ENCODE assay signal across 26 mouse cellular contexts in genomic region chr6:85370666-85371430, GRCm38 (mm10). TPM values are rescaled to one million over a fixed set of nuclear protein-coding genes. Genes with fewer than 3 reads are reported as not detected.
DNase-seq lines count a peak whose midpoint lies in the region; ATAC-seq and TF ChIP-seq lines count a peak whose summit lies in the region.
"Had no signal": no experiment of that assay in that cellular context is flagged by ENCODE, and none has a peak within 500 bp of the region (broad histone marks: within the 10 kb centered on the region; RNA-seq: fewer than 3 reads in every experiment).

No protein-coding gene starts in this region.

- H3K4me1 ChIP-seq in heart, postnatal 0 days (ENCODE audit: control insufficient read depth, insufficient read depth) = peaks cover 68% of the 10 kb centered on the region
- peaks cover 23% of the 10 kb centered on the region for H3K4me1 ChIP-seq in testis, adult 2 months (ENCODE audit: control insufficient read depth, insufficient read depth, low read length)
- H3K4me1 ChIP-seq in small intestine, adult 2 months (ENCODE audit: control insufficient read depth, insufficient read depth, insufficient read length, low read length) = peaks cover 6% of the 10 kb centered on the region

- H3K4me3 ChIP-seq in heart, postnatal 0 days (ENCODE audit: low read depth, low read length) = no peak overlapping the region
- H3K4me3 ChIP-seq in testis, adult 2 months (ENCODE audit: control insufficient read depth, low read depth, low read length) = peak overlapping the region; percentile 64
- no peak overlapping the region for H3K4me3 ChIP-seq in small intestine, adult 2 months (ENCODE audit: low read depth, low read length)
- H3K4me3 ChIP-seq: forebrain, embryonic 10.5 days; limb, embryonic 12.5 days; liver, embryonic 13.5 days; midbrain, embryonic 12.5 days; neural tube, embryonic 13.5 days had no signal

- peak overlapping the region; percentile 92 for H3K27ac ChIP-seq in heart, postnatal 0 days (ENCODE audit: low read depth)
- H3K27ac ChIP-seq in testis, adult 2 months (ENCODE audit: control insufficient read depth, insufficient read depth, low read depth, low read length) = no peak overlapping the region
- H3K27ac ChIP-seq in small intestine, adult 2 months (ENCODE audit: insufficient read depth, low read depth, low read length) = peak overlapping the region; percentile 14; the same call in 1 of the 2 replicates
- H3K27ac ChIP-seq: forebrain, embryonic 10.5 days; kidney, postnatal 0 days; limb, embryonic 12.5 days; liver, embryonic 13.5 days; midbrain, embryonic 12.5 days; neural tube, embryonic 13.5 days had no signal

- no peaks in the 10 kb centered on the region for H3K27me3 ChIP-seq in heart, postnatal 0 days (ENCODE audit: control insufficient read depth, insufficient read depth, low read length)
- H3K27me3 ChIP-seq in testis, adult 2 months (ENCODE audit: control insufficient read depth, insufficient read depth, low read length) = no peaks in the 10 kb centered on the region
- peaks cover 6% of the 10 kb centered on the region; the same call in 1 of the 2 replicates for H3K27me3 ChIP-seq in small intestine, adult 2 months (ENCODE audit: control insufficient read depth, insufficient read depth, low read length)

- TF ChIP-seq POLR2A in testis, adult 2 months (IDR thresholded peaks at IDR 0.05; ENCODE audit: control insufficient read depth, low read depth, low read length) = no peak
- TF ChIP-seq POLR2A in small intestine, adult 2 months (IDR thresholded peaks at IDR 0.05; ENCODE audit: low read depth, low read length) = no peak

- 87% methylated on average over 9 of the region's 9 CpGs for WGBS in heart, postnatal 0 days
- 95% methylated on average over 9 of the region's 9 CpGs for WGBS in small intestine, adult 2 months

- peak overlapping the region; percentile 96; the same call in 1 of the 2 replicates for H3K9ac ChIP-seq in heart, postnatal 0 days (replicated peaks; ENCODE audit: low read depth, low read length)
- H3K9ac ChIP-seq: forebrain, postnatal 0 days; limb, embryonic 12.5 days; liver, embryonic 13.5 days; lung, embryonic 14.5 days; midbrain, embryonic 12.5 days had no signal

- no peaks in the 10 kb centered on the region for H3K9me3 ChIP-seq in heart, postnatal 0 days (replicated peaks; ENCODE audit: control insufficient read depth, low read length)
- H3K9me3 ChIP-seq: forebrain, embryonic 10.5 days; limb, embryonic 12.5 days; liver, embryonic 13.5 days; midbrain, embryonic 12.5 days; neural tube, embryonic 13.5 days had no signal

- TF ChIP-seq EP300 in heart, postnatal 0 days (IDR thresholded peaks at IDR 0.05; ENCODE audit: low read depth) = no peak

- peak; percentile 40 to 72 for DNase-seq in heart, adult 18-20 months
- no peak for DNase-seq in heart, postnatal 4 days
- no peak for DNase-seq in heart, postnatal 0 days (ENCODE audit: low spot score)
- DNase-seq in heart, postnatal 14 days = no peak
- no peak for DNase-seq in testis, postnatal 10 days (ENCODE audit: low spot score)
- DNase-seq in kidney, postnatal 14 days = no peak
- DNase-seq: forebrain, postnatal 0 days; kidney, adult 18-20 months; liver, embryonic 13.5 days; lung, embryonic 14.5 days; spleen, adult 18-20 months; thymus, adult 2 months had no signal

- no peak for TF ChIP-seq CTCF in heart, postnatal 0 days (IDR thresholded peaks at IDR 0.05; ENCODE audit: low read depth)
- TF ChIP-seq CTCF in testis, adult 2 months (IDR thresholded peaks at IDR 0.05; ENCODE audit: control insufficient read depth, insufficient read depth, insufficient replicate concordance, low read depth, low read length) = no peak
- no peak for TF ChIP-seq CTCF in small intestine, adult 2 months (IDR thresholded peaks at IDR 0.05; ENCODE audit: extremely low read depth, insufficient read length, insufficient replicate concordance, low read depth, low read length)

- peak overlapping the region; percentile 90 for H3K4me2 ChIP-seq in heart, postnatal 0 days (ENCODE audit: low read depth, low read length)
- H3K4me2 ChIP-seq: limb, embryonic 12.5 days; liver, embryonic 13.5 days; midbrain, embryonic 12.5 days; neural tube, embryonic 13.5 days had no signal

- no peak for ATAC-seq in heart, postnatal 0 days (ENCODE audit: insufficient read depth, low read depth)
- ATAC-seq: forebrain, postnatal 0 days; hindbrain, embryonic 16.5 days had no signal

- H3K36me3 ChIP-seq in heart, postnatal 0 days (replicated peaks; ENCODE audit: control insufficient read depth, insufficient read depth, low read length) = peaks cover 10% of the 10 kb centered on the region
- no peaks in the 10 kb centered on the region for H3K36me3 ChIP-seq in testis, adult 2 months (ENCODE audit: control insufficient read depth, insufficient read depth, low read length)
- no peaks in the 10 kb centered on the region for H3K36me3 ChIP-seq in small intestine, adult 2 months (ENCODE audit: control insufficient read depth, insufficient read depth, low read length)
- H3K36me3 ChIP-seq: forebrain, embryonic 10.5 days; liver, embryonic 13.5 days; midbrain, embryonic 12.5 days had no signal

- intact Hi-C loops in heart, postnatal 14 days (cut with DNase I) = no loop called here

RNA-seq across cellular contexts. Expression of gene Rab11fip5, which starts 3.6 kb away (rescaled TPM):
- total RNA-seq in heart, adult 18-20 months (2021) = 10 to 100 TPM; 56.3 to 75.5 TPM
- total RNA-seq in heart, postnatal 4 days (2021) = 10 to 100 TPM; 74.7 to 79.8 TPM
- total RNA-seq in heart, postnatal 0 days (2014; rRNA removed; ENCODE audit: low replicate concordance) = 86.7 and 91.3 TPM in 2 replicates
- polyA plus RNA-seq in heart, postnatal 0 days (2015; fragmentation: Nextera tagmentation; extraction: Ambion mirVana) = 35.3 and 38.2 TPM in 2 replicates
- 10 to 100 TPM; 53.9 to 54.0 TPM for total RNA-seq in heart, postnatal 14 days (2021)
- polyA plus RNA-seq in testis, adult 2 months (2012; rRNA removed) = 160 and 184 TPM in 2 replicates
- polyA plus RNA-seq in small intestine, adult 2 months (2012; rRNA removed) = 3.0 and 3.8 TPM in 2 replicates

RNA-seq across cellular contexts. Expression of gene Sfxn5, which starts 37.6 kb away (rescaled TPM):
- total RNA-seq in heart, adult 18-20 months (2021) = 1 to 10 TPM; 2.8 to 5.7 TPM
- total RNA-seq in heart, postnatal 4 days (2021) = 1 to 10 TPM; 3.0 to 3.6 TPM
- 4.8 and 9.5 TPM in 2 replicates for total RNA-seq in heart, postnatal 0 days (2014; rRNA removed; ENCODE audit: low replicate concordance)
- 2.2 and 2.7 TPM in 2 replicates for polyA plus RNA-seq in heart, postnatal 0 days (2015; fragmentation: Nextera tagmentation; extraction: Ambion mirVana)
- total RNA-seq in heart, postnatal 14 days (2021) = 1 to 10 TPM; 3.9 to 5.7 TPM
- polyA plus RNA-seq in testis, adult 2 months (2012; rRNA removed) = 0.80 and 1.1 TPM in 2 replicates
- 0.63 and 1.0 TPM in 2 replicates for polyA plus RNA-seq in small intestine, adult 2 months (2012; rRNA removed)

RNA-seq across cellular contexts. Expression of gene Noto, which starts 52.8 kb away (rescaled TPM):
- total RNA-seq in heart, adult 18-20 months (2021) = not detected
- total RNA-seq in heart, postnatal 4 days (2021) = not detected
- total RNA-seq in heart, postnatal 0 days (2014; rRNA removed; ENCODE audit: low replicate concordance) = not detected in 2 replicates
- not detected in 2 replicates for polyA plus RNA-seq in heart, postnatal 0 days (2015; fragmentation: Nextera tagmentation; extraction: Ambion mirVana)
- total RNA-seq in heart, postnatal 14 days (2021) = not detected
- polyA plus RNA-seq in testis, adult 2 months (2012; rRNA removed) = not detected in 2 replicates
- polyA plus RNA-seq in small intestine, adult 2 months (2012; rRNA removed) = not detected in 2 replicates
- total RNA-seq: adrenal gland, postnatal 4 days; forebrain, postnatal 0 days; gastrocnemius, adult 18-20 months; hematopoietic stem cell, adult 5-6 weeks; layer of hippocampus, adult 8-10 months had no signal
- polyA plus RNA-seq: C2C12; forebrain, embryonic 10.5 days; forebrain, postnatal 0 days; hindbrain, embryonic 16.5 days; kidney, postnatal 0 days; limb, embryonic 12.5 days; liver, embryonic 13.5 days; midbrain, embryonic 12.5 days; neural tube, embryonic 13.5 days; stomach, embryonic 14.5 days had no signal

Comparison
In these comparisons a context has a peak if more than half of its experiments do, and no peak if none do; other contexts are left out.
1. DNase-seq: peak in heart, adult 18-20 months (2 of 2); none in heart, postnatal 4 days (single experiment), heart, postnatal 0 days (single experiment), heart, postnatal 14 days (0 of 2), testis, postnatal 10 days (single experiment) and kidney, postnatal 14 days (single experiment).